Mouse (Mus musculus) C2C12 (cell line): ENCODE data around the gene Eva1a.

Experiments
- CTCF ChIP-seq: IDR thresholded peaks from one replicate; pipeline ENCODE4 v1.5.1; 2011; ENCODE audit not compliant: control insufficient read depth, insufficient read depth, insufficient read length
- MAX ChIP-seq: IDR thresholded peaks from one replicate; pipeline ENCODE4 v1.6.1; 2011; ENCODE audit warnings: mild to moderate bottlenecking, control low read depth
- MYOG ChIP-seq: IDR thresholded peaks from one replicate; pipeline ENCODE4 v1.6.1; 2011; ENCODE audit not compliant: control insufficient read depth, insufficient read length; ENCODE audit errors: extremely low read depth

DNA sequence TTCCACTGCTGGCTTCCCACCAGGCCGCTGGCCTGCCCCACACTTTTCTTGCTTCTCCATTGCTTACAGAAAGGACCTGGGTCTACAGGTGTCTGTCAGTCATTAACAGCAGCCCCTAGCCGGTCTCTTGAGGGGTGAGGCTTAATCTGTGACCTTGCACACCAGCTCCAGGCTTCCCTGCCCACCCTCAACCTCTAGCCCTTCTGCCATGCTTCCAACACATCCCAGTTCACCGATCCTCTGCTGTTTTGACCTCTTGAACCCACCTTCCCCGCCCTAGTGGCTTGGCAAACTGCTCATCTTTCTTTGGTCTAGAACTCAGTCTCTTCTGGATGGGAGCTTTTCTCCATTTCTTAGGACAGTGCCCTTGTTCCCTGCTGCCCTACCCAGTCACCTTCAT, 2.8 kb downstream of the Eva1a start:
- TF ChIP-seq MAX (no peak), CTCF (no peak), MYOG (no peak)
